Mouse (Mus musculus) lung, embryonic 14.5 days (tissue): ENCODE results near the gene Kctd10. TPM values are rescaled to one million over a fixed set of nuclear protein-coding genes. Genes with fewer than 3 reads are reported as not detected.

Source experiments
- ATAC-seq: fragments of 200-750 bp; cut with Nextera tagmentation; 2 replicates; pipeline ENCODE4 v1.8.0; 2017; ENCODE audit warnings: mild to moderate bottlenecking, moderate TSS enrichment, moderate library complexity; ENCODE audit not compliant: insufficient read depth
- DNase-seq: peaks from one replicate; pipeline ENCODE4 v3.0.0-alpha.2; 2015
- H3K27ac ChIP-seq: fragments of 300-500 bp; sonication (generic); 2 replicates; pipeline ENCODE4 v1.5.1; 2014; ENCODE audit warnings: low read depth, mild to moderate bottlenecking, moderate library complexity
- H3K27me3 ChIP-seq: fragments of 300-500 bp; sonication (generic); 2 replicates; pipeline ENCODE4 v1.6.1; 2014; ENCODE audit warnings: low read length, control low read depth; ENCODE audit not compliant: insufficient read depth
- H3K36me3 ChIP-seq: fragments of 300-500 bp; sonication (generic); 2 replicates; pipeline ENCODE4 v1.6.1; 2014; ENCODE audit warnings: control low read depth; ENCODE audit not compliant: insufficient read depth
- H3K4me1 ChIP-seq: fragments of 300-500 bp; sonication (generic); 2 replicates; pipeline ENCODE4 v1.6.1; 2014; ENCODE audit warnings: antibody characterized with exemption, control low read depth; ENCODE audit not compliant: insufficient read depth
- H3K4me2 ChIP-seq: fragments of 300-500 bp; sonication (generic); 2 replicates; pipeline ENCODE4 v1.6.1; 2014; ENCODE audit warnings: mild to moderate bottlenecking
- H3K4me3 ChIP-seq: fragments of 300-500 bp; sonication (generic); 2 replicates; pipeline ENCODE4 v1.5.1; 2014; ENCODE audit warnings: low read depth, low read length
- H3K9ac ChIP-seq: fragments of 300-500 bp; sonication (generic); 2 replicates; pipeline ENCODE4 v1.6.1; 2014
- H3K9me3 ChIP-seq: fragments of 300-500 bp; sonication (generic); 2 replicates; pipeline ENCODE4 v1.6.1; 2016; ENCODE audit warnings: low read depth, low read length, control low read depth
- CTCF ChIP-seq: IDR thresholded peaks from 2 replicates; pipeline ENCODE4 v1.5.1; 2016; ENCODE audit warnings: antibody characterized with exemption, low read depth
- WGBS: fragments of 180-500 bp; shearing (Covaris S2); extraction: QIAGEN DNeasy Blood & Tissue Kit; methylation state at CpG from one replicate; pipeline ENCODE4 v1.1.7; 2014; 5-methylcytosine and 5-hydroxymethylcytosine counted together
- polyA plus RNA-seq: library from polyadenylated mRNA; unstranded; fragments of >200 nt; fragmentation: Nextera tagmentation; extraction: Ambion mirVana; gene quantifications from 2 replicates; pipeline ENCODE4 v1.2.1, GENCODE M21; 2014

Kctd10 gene
- polyA plus RNA-seq, 1 experiment from 2014 or later, result 140 TPM

- Histone ChIP-seq H3K4me1 (peaks cover 10% of the 10 kb centered on the region), H3K9me3 (no peaks in the 10 kb centered on the region), H3K27me3 (no peaks in the 10 kb centered on the region), H3K4me3 (no peak overlapping the region), H3K27ac (peak overlapping the region; percentile 76), H3K4me2 (no peak overlapping the region), H3K36me3 (peaks cover 97% of the 10 kb centered on the region), H3K9ac (no peak overlapping the region)
- TF ChIP-seq CTCF, result no peak
- ATAC-seq (peak; percentile 64), DNase-seq (peak; percentile 76)
- WGBS, result 70% methylated on average over 23 of the region's 23 CpGs
These were observed 15.1 kb downstream of the Kctd10 start for GRCm38 (mm10) chr5:114365043-114365752.

- no peak overlapping the region for H3K27ac ChIP-seq
- no peaks in the 10 kb centered on the region for H3K27me3 ChIP-seq
- H3K9me3 ChIP-seq, result no peaks in the 10 kb centered on the region
- H3K36me3 ChIP-seq, result peaks cover 65% of the 10 kb centered on the region
- DNase-seq (no peak), ATAC-seq (no peak)
- no peak overlapping the region for H3K4me2 ChIP-seq
- H3K9ac ChIP-seq, result no peak overlapping the region
- H3K4me3 ChIP-seq, result no peak overlapping the region
- no peak for TF ChIP-seq CTCF
- H3K4me1 ChIP-seq, result peaks cover 6% of the 10 kb centered on the region; the same call in 1 of the 2 replicates
- WGBS, result 81% methylated on average over 15 of the region's 15 CpGs
These were observed 19.3 kb downstream of the Kctd10 start for GRCm38 (mm10) chr5:114360968-114361367.

- Histone ChIP-seq H3K4me3 (no peak overlapping the region), H3K4me1 (peaks cover 6% of the 10 kb centered on the region; the same call in 1 of the 2 replicates), H3K27me3 (no peaks in the 10 kb centered on the region), H3K27ac (no peak overlapping the region), H3K36me3 (peaks cover 52% of the 10 kb centered on the region), H3K9me3 (no peaks in the 10 kb centered on the region), H3K4me2 (no peak overlapping the region), H3K9ac (no peak overlapping the region)
- ATAC-seq (no peak), DNase-seq (no peak)
- 58% methylated on average over 8 of the region's 8 CpGs for WGBS
- no peak for TF ChIP-seq CTCF
These were observed 20.7 kb downstream of the Kctd10 start for GRCm38 (mm10) chr5:114359586-114359985.

- WGBS, result 77% methylated on average over 10 of the region's 10 CpGs
- Histone ChIP-seq H3K27ac (no peak overlapping the region), H3K4me3 (no peak overlapping the region), H3K9me3 (no peaks in the 10 kb centered on the region), H3K36me3 (peaks cover 44% of the 10 kb centered on the region), H3K4me1 (peaks cover 6% of the 10 kb centered on the region; the same call in 1 of the 2 replicates), H3K9ac (no peak overlapping the region), H3K27me3 (no peaks in the 10 kb centered on the region), H3K4me2 (no peak overlapping the region)
- no peak for TF ChIP-seq CTCF
- ATAC-seq (no peak), DNase-seq (no peak)
These were observed 21.5 kb downstream of the Kctd10 start for GRCm38 (mm10) chr5:114358833-114359232.

DNA sequence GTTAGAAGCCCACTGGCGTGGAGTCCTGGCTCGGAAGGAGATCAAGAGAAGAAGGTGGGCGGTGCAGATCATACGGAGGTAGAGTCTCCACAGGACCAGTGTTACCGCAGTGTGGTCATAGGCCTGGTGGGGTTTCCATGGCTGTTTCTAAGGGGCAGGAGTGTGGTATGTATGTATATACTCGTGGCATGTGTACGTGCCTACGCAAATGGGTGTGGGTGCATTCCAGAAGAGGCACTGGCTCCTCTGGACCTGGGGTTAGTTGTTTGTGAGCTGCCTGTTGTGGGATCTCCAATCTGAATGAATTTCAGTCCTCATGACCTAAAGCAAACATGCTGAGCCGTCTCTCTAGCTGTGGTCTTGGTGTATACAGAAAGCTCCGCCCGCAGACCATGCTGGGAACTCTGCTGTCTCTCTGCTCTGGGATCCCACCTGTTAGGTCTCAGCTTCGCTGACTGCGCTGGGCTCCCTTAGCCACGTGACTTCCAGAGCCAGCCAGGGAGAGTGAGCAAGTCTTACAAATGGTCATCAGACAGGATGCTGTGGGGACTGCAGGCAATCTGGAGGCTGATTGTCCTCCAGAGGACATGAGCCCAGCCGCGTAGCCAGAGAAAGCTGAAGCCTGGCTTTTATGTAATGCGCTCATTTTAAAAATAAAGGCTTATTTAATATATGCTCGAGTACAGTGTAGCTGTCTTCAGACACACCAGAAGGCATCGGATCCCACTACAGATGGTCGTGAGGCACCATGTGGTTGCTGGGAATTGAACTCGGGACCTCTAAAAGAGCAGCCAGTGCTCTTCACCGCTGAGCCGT is 23.2 kb downstream of the Kctd10 start:
- peaks cover 6% of the 10 kb centered on the region; the same call in 1 of the 2 replicates for H3K4me1 ChIP-seq
- peak overlapping the region; percentile 10; the same call in 1 of the 2 replicates for H3K4me3 ChIP-seq
- peak overlapping the region; percentile 88 for H3K27ac ChIP-seq
- H3K9me3 ChIP-seq, result no peaks in the 10 kb centered on the region
- H3K27me3 ChIP-seq, result no peaks in the 10 kb centered on the region
- DNase-seq (peak; percentile 72), ATAC-seq (peak; percentile 77)
- TF ChIP-seq CTCF, result no peak
- peaks cover 27% of the 10 kb centered on the region for H3K36me3 ChIP-seq
- H3K9ac ChIP-seq, result peak overlapping the region; percentile 25; the same call in 1 of the 2 replicates
- peak overlapping the region; percentile 51 for H3K4me2 ChIP-seq
- WGBS, result 34% methylated on average over 23 of the region's 23 CpGs

DNA sequence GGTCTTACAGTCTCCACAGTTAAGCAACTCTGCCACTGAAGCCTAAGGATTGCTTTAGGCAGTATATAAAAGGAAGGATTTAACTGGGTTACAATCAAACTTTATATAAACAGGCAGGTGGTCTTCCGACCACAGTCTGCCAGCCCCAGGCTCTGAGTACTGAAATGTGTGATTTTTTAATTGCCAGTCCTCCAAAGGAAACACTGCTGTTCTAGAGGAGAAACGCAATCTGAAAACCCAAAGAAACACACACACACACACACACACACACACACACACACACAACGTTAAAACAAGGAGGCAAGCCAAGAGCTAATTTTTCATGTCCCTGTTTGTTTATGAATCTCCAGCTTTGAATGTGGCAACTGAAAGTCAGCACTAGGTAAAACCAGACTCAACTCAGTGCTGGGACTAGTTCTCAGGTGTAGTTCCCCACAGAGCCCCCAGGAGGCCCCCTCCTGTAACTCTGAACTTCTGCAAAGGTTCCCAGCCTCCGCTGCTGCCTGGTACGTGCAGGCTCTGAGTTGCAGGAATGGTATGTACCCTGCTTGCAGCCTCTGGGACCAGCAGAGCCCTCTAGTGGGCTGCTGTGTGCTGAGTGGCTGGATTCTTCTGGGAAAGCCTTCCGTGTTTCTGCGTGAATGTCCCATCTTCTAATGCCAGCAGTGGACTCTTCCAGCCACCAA is 23.9 kb downstream of the Kctd10 start:
- ATAC-seq, result peak; percentile 92
- Histone ChIP-seq H3K27me3 (no peaks in the 10 kb centered on the region), H3K4me2 (peak overlapping the region; percentile 51), H3K36me3 (peaks cover 21% of the 10 kb centered on the region; the same call in 1 of the 2 replicates), H3K4me3 (peak overlapping the region; percentile 10; the same call in 1 of the 2 replicates), H3K9ac (peak overlapping the region; percentile 25; the same call in 1 of the 2 replicates), H3K27ac (peak overlapping the region; percentile 88), H3K4me1 (peaks cover 6% of the 10 kb centered on the region; the same call in 1 of the 2 replicates), H3K9me3 (no peaks in the 10 kb centered on the region)
- WGBS, result 15% methylated on average over 7 of the region's 7 CpGs
- DNase-seq, result peak; percentile 96
- peak; percentile 92 for TF ChIP-seq CTCF
